28 mouse cellular contexts compared by ENCODE assay signal in the genomic region with DNA sequence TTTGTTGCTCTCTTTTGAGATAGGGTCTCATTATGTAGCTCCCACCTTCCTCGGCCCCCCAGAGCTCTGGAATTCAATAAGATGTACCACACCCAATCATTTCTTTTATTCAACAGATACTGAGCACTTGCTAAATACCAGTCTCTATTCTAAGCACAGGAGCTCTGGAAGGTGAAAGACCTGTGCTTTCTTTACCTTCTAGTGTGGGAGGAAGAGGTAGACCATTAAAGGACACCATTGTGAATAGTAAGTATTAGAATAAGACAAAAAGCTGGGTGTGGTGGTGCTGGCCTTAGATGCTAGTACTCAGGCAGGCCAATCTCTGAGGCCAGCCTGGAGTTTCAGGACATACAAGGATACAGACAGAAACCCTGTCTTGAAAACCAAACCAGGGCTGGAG. TPM values are rescaled to one million over a fixed set of nuclear protein-coding genes. Genes with fewer than 3 reads are reported as not detected.
DNase-seq lines count a peak whose midpoint lies in the region; ATAC-seq and TF ChIP-seq lines count a peak whose summit lies in the region.
"Had no signal": no experiment of that assay in that cellular context is flagged by ENCODE, and none has a peak within 500 bp of the region (broad histone marks: within the 10 kb centered on the region; RNA-seq: fewer than 3 reads in every experiment).

No protein-coding gene starts in this region.

- in situ Hi-C loops in ES-E14 (cut with MboI; ENCODE audit: low sequenced_read_pairs in 2 of 2, unreplicated experiment in 2 of 2), result no loop called here

- H3K4me3 ChIP-seq in gastrocnemius, adult 2 months, result peak overlapping the region; percentile 39; the same call in 1 of the 2 replicates
- H3K4me3 ChIP-seq in E14TG2a.4 (replicated peaks; ENCODE audit: low read length) (peak overlapping the region; percentile 32), ES-E14 (ENCODE audit: insufficient read depth in 1 of 2, low read depth in 1 of 2, low read length in 2 of 2, poor library complexity in 1 of 2, severe bottlenecking in 1 of 2) (no peak overlapping the region)
- H3K4me3 ChIP-seq: embryonic facial prominence, embryonic 12.5 days; embryonic facial prominence, embryonic 15.5 days; forebrain, embryonic 12.5 days; forebrain, embryonic 15.5 days; heart, embryonic 10.5 days; heart, embryonic 13.5 days had no signal

- H3K36me3 ChIP-seq in E14TG2a.4 (ENCODE audit: insufficient read depth, low read length) (no peaks in the 10 kb centered on the region), ES-E14 (ENCODE audit: control insufficient read depth, insufficient read depth, low read length, poor library complexity, severe bottlenecking) (no peaks in the 10 kb centered on the region)
- H3K36me3 ChIP-seq: embryonic facial prominence, embryonic 12.5 days; embryonic facial prominence, embryonic 15.5 days; forebrain, embryonic 12.5 days; forebrain, embryonic 15.5 days; heart, embryonic 10.5 days; heart, embryonic 13.5 days had no signal

- H3K4me1 ChIP-seq in E14TG2a.4 (replicated peaks; ENCODE audit: low read depth, low read length), result peaks cover 33% of the 10 kb centered on the region
- 0 out of 4 replicates have a peak, but pooled peaks cover 0 to 2% of the 10 kb centered on the region in 2 experiments for H3K4me1 ChIP-seq in ES-E14 (ENCODE audit: control insufficient read depth in 2 of 2, insufficient read depth in 2 of 2, low read length in 2 of 2, poor library complexity in 1 of 2)
- H3K4me1 ChIP-seq: embryonic facial prominence, embryonic 12.5 days; embryonic facial prominence, embryonic 15.5 days; forebrain, embryonic 12.5 days; forebrain, embryonic 15.5 days; heart, embryonic 13.5 days had no signal

- no peak overlapping the region for H3K9ac ChIP-seq in ES-E14 (ENCODE audit: insufficient read depth, low read depth, low read length, poor library complexity, severe bottlenecking)
- H3K9ac ChIP-seq: embryonic facial prominence, embryonic 12.5 days; embryonic facial prominence, embryonic 15.5 days; forebrain, embryonic 12.5 days; forebrain, embryonic 15.5 days; heart, embryonic 13.5 days; hindbrain, embryonic 14.5 days had no signal

- no peak for DNase-seq in gastrocnemius, adult 2 months
- no peak for DNase-seq in gastrocnemius, postnatal 36 days
- DNase-seq in ES-E14 (ENCODE audit: low read depth, low spot score) (peak; percentile 38), ZHBTc4 (ENCODE audit: low read depth, low spot score) (peak; percentile 71)
- DNase-seq in thymus, postnatal 36 days, result no peak
- DNase-seq: adrenal gland, adult 8-10 months; adrenal gland, postnatal 25 days; cerebellum, adult 18-20 months; cerebellum, adult 9-10 months; cerebellum, postnatal 14 days; gastrocnemius, postnatal 10 days; heart, adult 18-20 months; heart, postnatal 14 days; heart, postnatal 4 days; kidney, adult 18-20 months had no signal

- intact Hi-C loops in gastrocnemius, adult 2 months (cut with DNase I), result no loop called here
- intact Hi-C loops in gastrocnemius, postnatal 36 days (cut with DNase I), result no loop called here

- no peaks in the 10 kb centered on the region for H3K27me3 ChIP-seq in E14TG2a.4 (ENCODE audit: insufficient read depth, low read length)
- H3K27me3 ChIP-seq: embryonic facial prominence, embryonic 12.5 days; embryonic facial prominence, embryonic 15.5 days; forebrain, embryonic 12.5 days; forebrain, embryonic 15.5 days; heart, embryonic 13.5 days had no signal

- H3K9me3 ChIP-seq in E14TG2a.4 (ENCODE audit: low read length) (no peaks in the 10 kb centered on the region), ES-E14 (ENCODE audit: control insufficient read depth, insufficient read depth, low read depth, low read length) (no peaks in the 10 kb centered on the region)
- H3K9me3 ChIP-seq: embryonic facial prominence, embryonic 12.5 days; embryonic facial prominence, embryonic 15.5 days; forebrain, embryonic 12.5 days; forebrain, embryonic 15.5 days; G1E; heart, embryonic 10.5 days; heart, embryonic 13.5 days had no signal

- ATAC-seq in erythroid progenitor cell, adult 5-6 weeks (replicated peaks; ENCODE audit: low FRiP score, poor library complexity, severe bottlenecking), result no peak
- ATAC-seq: forebrain, embryonic 15.5 days; hindbrain, postnatal 0 days; inflammation-experienced regulatory T-cells, adult 6 months; intestine, embryonic 16.5 days had no signal

- H3K27ac ChIP-seq in gastrocnemius, adult 2 months, result no peak overlapping the region
- peak overlapping the region; percentile 2; the same call in 1 of the 2 replicates for H3K27ac ChIP-seq in ES-E14 (ENCODE audit: insufficient read depth, low read depth, low read length, poor library complexity, severe bottlenecking)
- H3K27ac ChIP-seq: embryonic facial prominence, embryonic 12.5 days; embryonic facial prominence, embryonic 15.5 days; forebrain, embryonic 12.5 days; forebrain, embryonic 15.5 days; heart, embryonic 10.5 days; heart, embryonic 13.5 days; hindbrain, embryonic 14.5 days; hindbrain, postnatal 0 days had no signal

- no peak for TF ChIP-seq CTCF in gastrocnemius, adult 2 months (IDR thresholded peaks at IDR 0.05)
- no peak for TF ChIP-seq CTCF in E14TG2a.4 (conservative IDR thresholded peaks at IDR 0.05; ENCODE audit: low read length)

TF ChIP-seq in ES-E14, 5 proteins besides CTCF, POLR2A, EP300 and RAD21:
- TF ChIP-seq CHD2 (IDR thresholded peaks at IDR 0.05; ENCODE audit: low read depth, low read length) (0 out of 2 replicates have a peak, but pooled peaks have one; percentile 16), MAFK (IDR thresholded peaks at IDR 0.05; ENCODE audit: insufficient read depth, low read depth, low read length) (no peak)

RNA-seq across cellular contexts. Expression of a gene that starts 6.7 kb away (rescaled TPM):
- total RNA-seq in gastrocnemius, adult 2 months (2021), result 10 to 100 TPM; 43.0 to 52.8 TPM
- total RNA-seq in gastrocnemius, postnatal 36 days (2021), result 10 to 100 TPM; 41.0 to 45.0 TPM
- total RNA-seq in ES-E14 (2012; rRNA removed), result 146 and 151 TPM in 2 replicates
- 227 and 278 TPM in 2 replicates for total RNA-seq in erythroid progenitor cell, adult 5-6 weeks (2015; ENCODE audit: low replicate concordance)
- total RNA-seq in erythroid progenitor cell, adult 5-6 weeks (2017; ENCODE audit: low replicate concordance), result 216 and 257 TPM in 2 replicates

RNA-seq across cellular contexts. Expression of a gene that starts 27.3 kb away (rescaled TPM):
- 10 to 100 TPM; 19.9 to 24.8 TPM for total RNA-seq in gastrocnemius, adult 2 months (2021)
- 10 to 100 TPM; 17.0 to 17.7 TPM for total RNA-seq in gastrocnemius, postnatal 36 days (2021)
- total RNA-seq in ES-E14 (2012; rRNA removed), result 38.2 and 39.9 TPM in 2 replicates
- 9.4 and 13.0 TPM in 2 replicates for total RNA-seq in erythroid progenitor cell, adult 5-6 weeks (2015; ENCODE audit: low replicate concordance)
- total RNA-seq in erythroid progenitor cell, adult 5-6 weeks (2017; ENCODE audit: low replicate concordance), result 34.5 and 42.1 TPM in 2 replicates

Comparison
In these comparisons a context has a peak if more than half of its experiments do, and no peak if none do; other contexts are left out.
1. DNase-seq: peak in ES-E14 (single experiment) and ZHBTc4 (single experiment); none in gastrocnemius, adult 2 months (single experiment), gastrocnemius, postnatal 36 days (0 of 2) and thymus, postnatal 36 days (0 of 2).
2. H3K4me3 ChIP-seq: peak in gastrocnemius, adult 2 months (single experiment) and E14TG2a.4 (single experiment); none in ES-E14 (0 of 2).